Mouse (Mus musculus): ENCODE data around the gene 1700025G04Rik.

GRCm38 (mm10) chr1:151991505-151991904 lies 98.4 kb downstream of the 1700025G04Rik start:
- no peak for TF ChIP-seq EP300 (IDR thresholded peaks at IDR 0.05; ENCODE audit: low read depth)
- TF ChIP-seq CTCF (IDR thresholded peaks at IDR 0.05; ENCODE audit: low read depth), result no peak

Data from heart, postnatal 0 days (tissue).